Comparison of ENCODE assay signal across 17 mouse cellular contexts in genomic region chr9:62263652-62264051, GRCm38 (mm10). TPM values are rescaled to one million over a fixed set of nuclear protein-coding genes. Genes with fewer than 3 reads are reported as not detected.
"Had no signal": no experiment of that assay in that cellular context is flagged by ENCODE, and none has a peak within 500 bp of the region (broad histone marks: within the 10 kb centered on the region; RNA-seq: fewer than 3 reads in every experiment).

No protein-coding gene starts in this region.

- H3K27me3 ChIP-seq: kidney, embryonic 15.5 days; limb, embryonic 12.5 days; limb, embryonic 15.5 days; lung, embryonic 15.5 days had no signal

- DNase-seq: kidney, postnatal 10 days; kidney, postnatal 36 days; left cerebral cortex, postnatal 4 days; liver, postnatal 0 days; lung, postnatal 14 days; lung, postnatal 4 days; midbrain, embryonic 14.5 days; thymus, adult 18-20 months; thymus, postnatal 36 days had no signal

- H3K9me3 ChIP-seq: kidney, embryonic 15.5 days; limb, embryonic 15.5 days; lung, embryonic 15.5 days had no signal

- H3K4me3 ChIP-seq: kidney, embryonic 15.5 days; limb, embryonic 12.5 days; limb, embryonic 15.5 days; lung, embryonic 15.5 days had no signal

- H3K36me3 ChIP-seq: kidney, embryonic 15.5 days; limb, embryonic 12.5 days; limb, embryonic 15.5 days; lung, embryonic 15.5 days had no signal

- H3K4me1 ChIP-seq: limb, embryonic 12.5 days; lung, embryonic 15.5 days had no signal

RNA-seq across cellular contexts. Expression of gene Spesp1, which starts 18.4 kb away (rescaled TPM):
- total RNA-seq: left cerebral cortex, postnatal 14 days; left cerebral cortex, postnatal 4 days; megakaryocyte progenitor cell, adult 5-6 weeks; megakaryocyte-erythroid progenitor cell, adult 5-6 weeks; midbrain, postnatal 0 days had no signal
